Mouse (Mus musculus) frontal cortex, postnatal 36 days (tissue): Measurements from ENCODE around the gene Gm20671.
"Not testable (repeated sequence)": the region's sequence is repeated elsewhere in the genome, so short reads cannot be mapped to it uniquely, and the experiment has no call there.

Source experiments
- DNase-seq, 2 experiments: peaks; one replicate each; pipeline ENCODE4 v3.0.0; 2022; ENCODE audit warnings: low spot score in 2 of 2

The Gm20671 gene

DNA sequence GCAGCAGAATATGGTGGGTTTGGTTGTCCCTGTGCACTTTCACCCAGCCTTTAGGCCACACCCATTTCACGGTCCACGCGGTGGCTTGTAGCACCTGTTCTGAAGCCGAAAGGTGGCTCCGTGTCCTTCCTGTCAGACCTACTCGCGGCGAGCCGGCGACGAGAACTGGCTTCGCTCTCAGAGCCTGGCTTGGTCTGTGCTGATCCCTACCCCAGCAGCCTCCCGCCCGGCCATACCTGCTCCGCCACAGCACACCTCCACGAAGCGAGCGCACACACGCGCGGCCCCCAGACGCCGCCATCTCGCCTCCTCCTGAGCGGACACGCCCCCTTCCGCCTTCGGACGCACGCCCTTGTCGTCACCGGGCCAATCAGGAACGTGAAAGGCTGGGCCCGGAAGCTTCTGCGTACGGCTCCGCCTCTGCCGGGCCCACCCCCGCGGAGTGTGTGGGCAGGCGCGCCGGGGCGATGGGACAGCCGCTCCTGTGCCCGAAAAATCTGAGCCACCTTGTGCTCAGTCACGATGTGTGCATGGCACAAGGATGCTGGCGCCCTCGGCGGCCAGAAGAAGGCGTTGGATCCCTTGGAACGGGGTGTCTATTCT, 41.5 kb downstream of the Gm20671 start, which contains the start of gene Pisd:
Gene Pisd (minus strand): TSS at position 334 of the 603 bp plus-strand sequence.
- peak; percentile 96 to 98 for DNase-seq

DNA sequence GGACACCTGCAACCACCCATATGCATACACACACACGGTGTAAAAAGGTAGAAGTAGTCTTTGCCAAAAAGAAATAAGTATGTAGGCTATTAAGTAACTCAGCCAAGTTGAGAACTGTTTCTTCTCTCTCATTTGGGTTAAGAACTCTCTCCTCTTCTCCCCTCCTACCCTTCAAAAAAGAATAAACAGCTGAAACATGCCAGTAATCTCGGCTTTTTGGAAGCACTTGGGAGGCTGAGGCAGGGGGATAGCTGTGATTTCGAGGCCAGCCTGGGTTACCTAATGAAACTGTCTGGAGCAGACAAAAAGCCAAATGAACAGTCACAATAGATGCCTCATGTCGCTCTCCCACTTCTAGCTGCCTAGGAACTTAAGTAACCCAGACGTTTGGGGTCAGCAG, 42.2 kb downstream of the Gm20671 start:
- no peak for DNase-seq

GRCm38 (mm10) chr5:32781596-32781995, 45.3 kb downstream of the Gm20671 start:
- no peak for DNase-seq

- no peak for DNase-seq
Measured at GRCm38 (mm10) chr5:32778168-32778567, 48.7 kb downstream of the Gm20671 start.

GRCm38 (mm10) chr5:32772361-32772760, 54.5 kb downstream of the Gm20671 start:
- DNase-seq, result no peak

DNA sequence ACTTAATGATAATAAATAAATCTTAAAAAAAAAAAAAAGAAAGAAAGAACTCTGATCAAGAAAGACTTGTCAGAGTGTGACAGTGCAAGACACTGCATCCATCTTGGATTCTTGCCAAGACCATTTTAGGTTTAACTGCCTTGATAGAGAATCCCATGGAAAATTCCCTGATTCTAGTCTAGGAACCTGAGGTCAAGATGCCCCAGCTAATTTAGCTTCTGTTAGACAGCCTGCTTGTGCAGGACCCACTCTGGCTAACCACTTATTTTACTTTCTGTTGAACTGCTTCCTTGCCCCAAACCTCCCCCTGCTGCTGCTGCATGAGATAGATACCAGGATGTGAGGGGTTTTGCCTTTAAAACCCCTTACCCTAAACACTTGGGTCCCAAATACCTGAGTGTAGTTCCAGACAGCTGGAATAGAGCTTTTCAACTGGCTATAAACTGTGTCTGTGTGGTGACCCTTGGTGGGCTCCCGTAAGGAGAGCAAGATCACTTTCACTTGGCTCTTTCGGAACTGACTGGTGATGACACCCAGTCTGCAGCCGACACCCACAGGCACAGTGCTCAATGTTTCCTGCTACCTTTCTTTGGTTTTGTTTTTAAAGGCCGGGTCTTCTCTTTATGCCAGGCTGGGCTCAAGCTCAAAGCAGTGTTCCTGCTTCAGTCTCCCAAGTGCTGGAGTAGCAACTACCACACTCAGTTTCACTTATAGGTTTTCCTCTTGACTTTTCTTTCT, 59.1 kb downstream of the Gm20671 start:
- no peak for DNase-seq

DNA sequence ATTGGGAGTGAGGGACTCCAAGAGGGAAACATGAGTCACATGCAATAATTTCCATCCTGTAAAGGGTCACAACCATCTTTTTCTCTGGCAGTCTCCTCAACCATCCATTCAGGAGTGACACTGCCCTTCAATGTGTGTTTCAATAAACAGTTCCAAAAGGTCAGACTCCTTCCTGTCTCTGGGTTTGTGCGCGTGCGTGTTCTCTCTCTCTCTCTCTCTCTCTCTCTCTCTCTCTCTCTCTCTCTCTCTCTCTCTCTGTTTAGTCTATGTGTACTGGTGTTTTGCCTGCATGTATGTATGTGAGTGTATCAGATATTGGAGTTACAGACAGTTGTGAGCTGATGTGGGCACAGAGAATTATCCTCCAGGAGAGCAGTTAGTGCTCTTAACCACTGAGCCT, 59.9 kb downstream of the Gm20671 start:
- DNase-seq, result no peak

- no peak for DNase-seq
Measured at GRCm38 (mm10) chr5:32761566-32762140, 65.3 kb downstream of the Gm20671 start.

GRCm38 (mm10) chr5:32760787-32761186, 66.1 kb downstream of the Gm20671 start:
- no peak for DNase-seq

DNA sequence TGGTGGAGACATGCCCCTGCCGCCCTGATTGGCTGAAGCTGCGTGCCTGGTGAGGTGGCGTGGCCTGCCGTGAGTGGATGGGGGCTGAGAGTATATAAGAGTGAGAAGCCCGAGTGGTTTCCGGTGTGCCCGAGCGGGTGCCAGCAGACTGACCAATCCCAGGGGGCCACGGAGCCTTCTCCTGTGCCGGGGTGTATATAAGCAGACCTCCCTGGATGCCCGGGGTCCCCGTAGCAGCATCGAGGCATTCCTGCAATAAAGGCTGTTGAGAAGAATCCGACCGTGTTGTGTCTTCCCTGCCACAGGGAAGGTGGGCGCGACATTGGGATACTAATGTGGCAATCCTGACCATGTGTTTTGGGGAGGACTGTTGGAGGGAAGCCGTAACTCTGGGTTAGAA, 66.6 kb downstream of the Gm20671 start:
- DNase-seq, result not testable (repeated sequence)

DNA sequence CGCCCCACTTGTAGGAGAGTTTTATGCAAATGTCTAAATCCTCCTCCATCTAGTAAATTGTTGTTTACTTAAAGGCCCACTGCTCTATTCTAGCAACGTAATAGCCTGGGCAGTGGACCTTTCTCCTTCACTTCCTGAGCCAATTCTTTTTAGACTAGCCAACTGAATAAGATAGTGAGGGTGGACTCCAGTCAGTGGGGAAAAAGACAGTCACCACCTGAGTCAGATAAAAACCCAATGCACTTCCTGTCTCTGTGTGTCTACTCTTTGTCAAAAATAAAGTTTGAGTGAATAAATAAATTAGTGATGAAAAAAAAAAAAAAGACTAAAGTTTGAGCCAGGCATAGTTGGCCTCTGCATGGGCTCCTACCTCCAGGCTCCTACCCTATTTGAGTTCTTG, 67.2 kb downstream of the Gm20671 start:
- DNase-seq, result no peak

DNA sequence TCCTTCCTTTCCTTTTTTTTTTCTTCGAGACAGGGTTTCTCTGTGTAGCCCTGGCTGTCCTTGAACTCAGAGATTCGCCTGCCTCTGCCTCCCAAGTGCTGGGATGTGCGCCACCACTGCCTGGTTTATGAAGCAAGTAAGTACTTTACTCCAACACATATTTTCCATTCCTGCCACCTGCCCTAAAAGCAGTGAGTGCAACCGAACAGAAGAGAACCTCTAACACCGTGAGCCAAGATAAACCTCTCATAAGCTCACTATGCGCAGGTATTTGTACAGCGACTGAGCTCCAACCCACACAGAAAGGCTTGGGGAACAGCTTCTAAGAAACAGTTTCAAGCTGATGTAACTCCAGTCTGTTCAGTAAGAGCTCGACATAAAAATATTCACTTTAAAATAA, 70.8 kb downstream of the Gm20671 start:
- DNase-seq, result no peak

DNA sequence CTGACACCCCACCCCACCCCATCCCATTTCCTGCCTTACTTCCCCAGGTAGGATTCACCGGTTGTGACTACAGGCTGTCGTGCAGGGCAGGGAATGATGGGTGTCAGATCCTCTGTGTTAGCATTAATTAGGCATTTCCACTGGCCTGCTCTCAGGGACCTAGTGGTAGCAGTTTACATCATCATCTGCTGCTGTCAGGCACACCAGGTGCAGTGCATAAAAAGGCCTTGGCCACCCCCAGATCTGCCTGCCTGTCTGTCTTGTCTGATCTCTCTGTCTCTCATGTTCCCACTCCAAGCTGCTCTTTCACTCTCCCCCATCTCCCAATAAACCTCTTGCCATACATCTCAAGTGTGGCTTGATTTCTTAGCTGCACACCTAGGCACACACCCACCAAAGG, 75.2 kb downstream of the Gm20671 start:
- no peak for DNase-seq

GRCm38 (mm10) chr5:32748936-32749335, 78.0 kb downstream of the Gm20671 start:
- DNase-seq, result no peak

- DNase-seq, result peak; percentile 24 to 74
Measured at GRCm38 (mm10) chr5:32747650-32748375, 79.1 kb downstream of the Gm20671 start.

DNA sequence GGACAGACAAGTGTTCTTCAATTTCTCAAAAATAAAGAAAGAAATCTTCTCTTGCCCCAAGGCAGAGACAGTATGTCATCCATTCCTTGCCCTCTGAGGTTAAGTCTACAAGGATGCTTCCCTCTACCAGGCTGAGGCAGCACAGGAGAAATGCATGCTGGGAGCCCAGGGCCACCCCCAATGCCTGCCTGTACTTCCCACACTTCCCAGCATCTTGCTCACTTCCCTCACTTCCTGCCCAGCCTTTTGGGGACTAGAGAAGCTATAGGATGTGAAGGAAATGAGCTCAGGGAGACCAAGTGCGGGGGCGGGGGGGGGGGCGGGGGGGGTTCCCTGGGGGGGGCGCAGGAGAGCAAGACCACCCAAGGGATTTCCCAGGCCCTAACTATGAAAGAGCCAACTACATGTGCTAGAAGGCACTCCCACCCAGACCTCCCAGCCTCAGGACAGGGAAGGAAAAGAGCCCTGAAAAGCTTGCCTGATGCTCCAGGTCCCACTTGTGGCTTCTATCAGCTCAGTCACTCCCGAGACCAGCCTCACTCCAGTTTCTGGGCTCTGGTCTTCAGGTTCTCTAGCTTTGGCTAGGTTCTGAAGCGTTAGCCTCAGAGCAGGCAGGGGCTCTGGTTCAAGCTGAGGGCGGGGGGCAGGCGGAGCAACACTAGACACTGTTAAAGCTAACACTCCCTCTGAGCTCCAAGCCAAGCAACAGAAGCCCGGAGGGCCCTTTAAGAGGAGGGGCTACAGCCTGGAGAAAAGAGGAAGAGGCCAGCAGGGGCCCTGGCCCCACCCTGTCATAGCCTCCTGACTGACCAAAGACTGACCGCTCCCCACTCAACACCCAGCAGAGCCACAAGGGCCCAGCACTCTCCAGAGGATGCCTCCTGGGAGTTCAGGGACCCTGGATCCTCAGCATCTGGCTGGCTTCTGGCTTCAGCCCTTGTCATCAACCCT, 80.9 kb downstream of the Gm20671 start:
- peak; percentile 45 to 62 for DNase-seq

- peak; percentile 75 to 89 for DNase-seq
Measured at GRCm38 (mm10) chr5:32742149-32742548, 84.8 kb downstream of the Gm20671 start.

GRCm38 (mm10) chr5:32741377-32741776, 85.5 kb downstream of the Gm20671 start:
- peak; percentile 61 to 77 for DNase-seq

DNA sequence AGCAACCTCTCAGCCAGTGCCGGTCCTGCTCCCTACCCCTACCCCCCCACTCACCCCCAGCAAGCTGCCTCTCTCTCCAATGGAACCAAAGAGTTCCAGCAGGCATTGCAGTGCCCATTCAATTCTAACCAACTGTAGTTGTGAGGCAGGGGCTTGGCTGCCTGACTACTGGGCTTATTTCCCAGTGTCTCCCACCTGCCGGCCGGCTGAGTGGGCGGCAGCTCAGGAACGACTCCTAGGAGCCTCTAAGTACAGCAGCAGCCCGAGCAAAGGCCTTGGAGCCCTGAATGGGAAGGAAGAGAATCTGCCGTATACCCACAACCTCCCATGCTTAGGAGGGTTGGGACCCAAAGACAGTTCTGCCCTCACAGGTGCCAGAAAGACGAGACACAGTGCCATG, 86.1 kb downstream of the Gm20671 start:
- not testable (repeated sequence) for DNase-seq

GRCm38 (mm10) chr5:32740138-32740537, 86.8 kb downstream of the Gm20671 start:
- DNase-seq, result no peak

DNA sequence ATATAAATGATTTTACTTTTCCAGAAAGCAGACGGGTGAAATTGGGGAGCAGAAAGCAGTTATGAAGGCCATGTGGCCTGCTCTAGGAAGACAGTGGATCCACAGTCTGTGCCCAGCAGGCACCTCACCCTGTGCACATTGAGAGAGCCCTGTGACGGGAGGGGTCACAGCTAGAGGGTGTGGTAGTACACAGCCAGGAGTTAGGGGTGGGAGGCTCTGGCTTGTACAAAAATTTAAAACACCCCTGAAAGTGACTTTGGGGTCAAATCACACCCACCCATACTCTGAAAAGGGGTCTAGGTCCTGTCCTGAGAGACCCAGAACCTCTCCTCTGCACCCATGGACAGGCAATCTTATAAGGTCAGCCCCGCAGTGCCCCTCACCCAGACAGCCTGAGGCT, 90.1 kb downstream of the Gm20671 start:
- not testable (repeated sequence) for DNase-seq
